Mouse (Mus musculus): ENCODE measurements around the gene Gm20388.

- peak; percentile 65 for TF ChIP-seq CTCF (IDR thresholded peaks at IDR 0.05; ENCODE audit: low read depth, low read length)
- TF ChIP-seq POLR2A (IDR thresholded peaks at IDR 0.05; ENCODE audit: insufficient read depth, low read length): no peak
Observed at GRCm38 (mm10) chr8:122678061-122678895, 2767.6 kb downstream of the Gm20388 start.

Measured in ES-Bruce4 (cell line).